Mouse (Mus musculus) heart, embryonic 14.5 days (tissue): ENCODE results near the gene S100a16. TPM values are rescaled to one million over a fixed set of nuclear protein-coding genes. Genes with fewer than 3 reads are reported as not detected.

Source experiments
- ATAC-seq: fragments of 200-750 bp; cut with Nextera tagmentation; 2 replicates; pipeline ENCODE4 v1.8.0; 2017; ENCODE audit warnings: low read depth, moderate TSS enrichment; ENCODE audit not compliant: insufficient number of reproducible peaks, insufficient read depth, low FRiP score
- H3K27ac ChIP-seq, 2 experiments: fragments of 200-500 bp in 1 of 2; fragments of 300-500 bp in 1 of 2; sonication (generic) in 1 of 2; replicated peaks in 1 of 2; 2 replicates each; pipeline ENCODE4 v1.5.1; 2012 to 2014; ENCODE audit warnings: low read depth in 2 of 2, low read length in 2 of 2, control low read depth in 1 of 2, mild to moderate bottlenecking in 1 of 2, mixed read lengths in 1 of 2; ENCODE audit not compliant: control insufficient read depth in 1 of 2, insufficient read depth in 1 of 2
- H3K27me3 ChIP-seq: fragments of 300-500 bp; sonication (generic); 2 replicates; pipeline ENCODE4 v1.6.1; 2014; ENCODE audit warnings: mild to moderate bottlenecking, low read length, control low read depth; ENCODE audit not compliant: control insufficient read depth, insufficient read depth
- H3K36me3 ChIP-seq: fragments of 300-500 bp; sonication (generic); 2 replicates; pipeline ENCODE4 v1.6.1; 2014; ENCODE audit warnings: mild to moderate bottlenecking, control low read depth, low read length, mixed read lengths; ENCODE audit not compliant: control insufficient read depth, insufficient read depth
- H3K4me1 ChIP-seq, 2 experiments: fragments of 200-500 bp in 1 of 2; fragments of 300-500 bp in 1 of 2; sonication (generic) in 1 of 2; 2 replicates each; pipeline ENCODE4 v1.6.1; 2012 to 2014; ENCODE audit warnings: low read length in 2 of 2, control low read depth in 1 of 2, mixed read lengths in 1 of 2; ENCODE audit not compliant: control insufficient read depth in 2 of 2, insufficient read depth in 2 of 2
- H3K4me2 ChIP-seq: fragments of 300-500 bp; sonication (generic); 2 replicates; pipeline ENCODE4 v1.6.1; 2014; ENCODE audit warnings: mild to moderate bottlenecking, low read length
- H3K4me3 ChIP-seq, 2 experiments: fragments of 200-500 bp in 1 of 2; fragments of 300-500 bp in 1 of 2; sonication (generic) in 1 of 2; 2 replicates each; pipeline ENCODE4 v1.5.1; 2012 to 2014; ENCODE audit warnings: low read length in 2 of 2, mild to moderate bottlenecking in 2 of 2, control low read depth in 1 of 2, low read depth in 1 of 2, moderate library complexity in 1 of 2; ENCODE audit not compliant: control insufficient read depth in 1 of 2, insufficient read depth in 1 of 2
- H3K9ac ChIP-seq: fragments of 300-500 bp; sonication (generic); 2 replicates; pipeline ENCODE4 v1.6.1; 2014; ENCODE audit warnings: mild to moderate bottlenecking, low read length
- H3K9me3 ChIP-seq: fragments of 300-500 bp; sonication (generic); 2 replicates; pipeline ENCODE4 v1.6.1; 2016; ENCODE audit warnings: low read length, control low read depth; ENCODE audit not compliant: control insufficient read depth
- WGBS: fragments of 180-500 bp; shearing (Covaris S2); extraction: QIAGEN DNeasy Blood & Tissue Kit; methylation state at CpG from one replicate; pipeline ENCODE4 v1.1.7; 2014; 5-methylcytosine and 5-hydroxymethylcytosine counted together
- polyA plus RNA-seq: library from polyadenylated mRNA; unstranded; fragments of >200 nt; fragmentation: Nextera tagmentation; extraction: Ambion mirVana; gene quantifications from 2 replicates; pipeline ENCODE4 v1.2.1, GENCODE M21; 2014

Gene S100a16
- polyA plus RNA-seq, 1 experiment from 2014 or later = 84.0 TPM

DNA sequence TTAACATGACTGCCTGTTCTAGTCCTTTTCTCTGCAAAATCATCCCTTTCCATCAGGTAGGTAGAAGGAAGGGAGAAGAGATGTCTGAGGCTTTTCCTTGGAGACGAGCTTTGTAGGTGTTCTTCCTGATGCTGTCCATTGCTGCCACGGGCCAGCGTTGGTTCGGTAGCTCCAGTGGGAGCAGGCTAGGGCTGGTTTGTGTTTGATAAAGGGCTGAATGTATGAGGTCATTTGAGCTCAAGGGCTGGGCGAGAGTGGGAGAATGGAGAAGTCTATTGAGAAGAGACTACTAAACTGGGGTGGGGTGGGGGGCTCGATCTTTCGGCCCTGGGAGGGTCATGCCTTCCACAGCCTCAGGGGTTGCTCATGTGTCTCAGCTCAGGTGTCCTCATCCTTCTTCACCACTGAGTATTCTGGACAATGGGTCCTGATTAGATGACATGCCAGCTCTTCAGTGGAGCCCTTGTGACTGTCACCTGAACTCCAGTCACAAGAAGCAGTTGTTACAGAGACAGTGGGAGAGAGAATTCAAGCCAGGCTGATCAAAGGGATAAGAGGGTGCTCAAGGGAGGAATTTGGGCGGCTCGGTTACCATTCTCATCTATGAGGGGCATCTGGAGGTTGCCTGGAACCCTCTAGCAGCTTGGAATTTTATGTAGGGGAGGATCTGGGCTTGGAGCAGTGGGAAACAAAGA lies 24.0 kb upstream of the S100a16 start:
- H3K9ac ChIP-seq = peak overlapping the region; percentile 79
- H3K36me3 ChIP-seq = peaks cover 21% of the 10 kb centered on the region; the same call in 1 of the 2 replicates
- H3K4me2 ChIP-seq = peak overlapping the region; percentile 92
- peak overlapping the region; percentile 77 to 87; a peak in 3 of 4 replicates for H3K27ac ChIP-seq
- no peak for ATAC-seq
- H3K4me1 ChIP-seq = peaks cover 14 to 21% of the 10 kb centered on the region in 2 experiments
- H3K4me3 ChIP-seq = peak overlapping the region; percentile 53 to 55
- WGBS = 58% methylated on average over 9 of the region's 9 CpGs
- H3K27me3 ChIP-seq = no peaks in the 10 kb centered on the region
- H3K9me3 ChIP-seq = no peaks in the 10 kb centered on the region

- 2% methylated on average over 25 of the region's 25 CpGs for WGBS
- no peaks in the 10 kb centered on the region for H3K27me3 ChIP-seq
- peak within 1 kb of the TSS; percentile 53 to 55 for H3K4me3 ChIP-seq
- H3K9ac ChIP-seq = peak within 1 kb of the TSS; percentile 79
- H3K9me3 ChIP-seq = no peaks in the 10 kb centered on the region
- peak within 1 kb of the TSS; percentile 92 for H3K4me2 ChIP-seq
- peaks cover 22% of the 10 kb centered on the region; the same call in 1 of the 2 replicates for H3K36me3 ChIP-seq
- ATAC-seq = peak; percentile 57
- peaks cover 14 to 20% of the 10 kb centered on the region in 2 experiments for H3K4me1 ChIP-seq
- peak within 1 kb of the TSS; percentile 77 to 87 for H3K27ac ChIP-seq
These were observed 23.1 kb upstream of the S100a16 start, which contains the start of the genes S100a1 and S100a13 for GRCm38 (mm10) chr3:90513796-90514590. TSS of gene S100a1 (minus strand) at chr3:90514392. TSS of gene S100a13 (plus strand) at chr3:90514435.

DNA sequence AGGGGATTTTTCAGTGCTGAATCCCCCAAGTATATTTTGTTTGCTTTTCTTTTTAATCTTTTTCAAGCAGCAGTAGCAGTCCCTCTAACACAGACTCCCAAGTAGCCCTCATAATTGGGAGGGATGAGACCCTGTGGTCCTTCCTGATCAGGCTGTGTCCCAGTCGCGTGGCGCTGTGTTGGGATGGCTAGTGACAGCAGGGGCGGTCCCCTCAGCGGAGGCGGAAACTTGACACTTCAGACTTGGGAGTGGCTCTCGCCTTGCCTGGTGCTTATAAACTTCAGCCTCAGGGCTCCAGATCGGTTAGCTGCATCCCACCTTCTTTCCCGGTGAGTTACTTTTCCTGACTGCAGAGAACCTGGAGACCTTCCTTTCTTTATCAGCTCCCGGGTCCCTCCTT lies 22.4 kb upstream of the S100a16 start:
- 0% methylated on average over 10 of the region's 10 CpGs for WGBS

GRCm38 (mm10) chr3:90515242-90515641 lies 21.8 kb upstream of the S100a16 start:
- peak overlapping the region; percentile 53 to 55 for H3K4me3 ChIP-seq
- H3K36me3 ChIP-seq = peaks cover 22% of the 10 kb centered on the region; the same call in 1 of the 2 replicates
- H3K9me3 ChIP-seq = no peaks in the 10 kb centered on the region
- no peaks in the 10 kb centered on the region for H3K27me3 ChIP-seq
- H3K4me1 ChIP-seq = peaks cover 14 to 20% of the 10 kb centered on the region in 2 experiments
- H3K4me2 ChIP-seq = peak overlapping the region; percentile 92
- ATAC-seq = no peak
- peak overlapping the region; percentile 79 for H3K9ac ChIP-seq
- H3K27ac ChIP-seq = peak overlapping the region in 1 of 2 experiments; percentile 87; a peak in 3 of 4 replicates
- 28% methylated on average over 1 of the region's 1 CpGs for whole genome bisulfite sequencing

More for the DNA sequence above, 22.4 kb upstream of the S100a16 start:
- Histone ChIP-seq H3K27ac (peak overlapping the region; percentile 77 to 87), H3K36me3 (peaks cover 22% of the 10 kb centered on the region; the same call in 1 of the 2 replicates), H3K27me3 (no peaks in the 10 kb centered on the region), H3K4me3 (peak overlapping the region; percentile 53 to 55), H3K4me1 (peaks cover 14 to 20% of the 10 kb centered on the region in 2 experiments), H3K4me2 (peak overlapping the region; percentile 92), H3K9ac (peak overlapping the region; percentile 79), H3K9me3 (no peaks in the 10 kb centered on the region)
- peak; percentile 83 for ATAC-seq

DNA sequence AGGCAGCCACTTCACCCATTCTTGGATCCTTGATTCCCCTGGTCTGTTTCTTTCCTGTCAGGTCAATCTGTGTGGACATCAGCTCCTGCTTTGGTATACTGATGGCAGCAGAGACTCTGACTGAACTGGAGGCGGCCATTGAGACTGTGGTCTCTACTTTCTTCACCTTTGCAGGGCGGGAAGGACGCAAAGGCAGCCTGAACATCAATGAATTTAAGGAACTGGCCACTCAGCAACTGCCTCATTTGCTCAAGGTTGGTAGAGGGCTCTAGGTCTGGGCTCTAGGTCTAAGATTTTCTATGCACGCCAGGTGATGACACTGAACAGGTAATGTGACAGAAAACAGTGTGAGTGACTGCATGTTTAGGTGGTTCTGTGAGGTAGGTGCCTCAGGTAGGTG lies 21.3 kb upstream of the S100a16 start:
- Histone ChIP-seq H3K4me2 (peak overlapping the region; percentile 92), H3K27me3 (no peaks in the 10 kb centered on the region), H3K9me3 (no peaks in the 10 kb centered on the region), H3K9ac (no peak overlapping the region), H3K27ac (0 out of 4 replicates have a peak overlapping the region, but pooled peaks of 1 of the 2 experiments have one; percentile 87), H3K4me3 (no peak overlapping the region), H3K4me1 (peaks cover 14 to 20% of the 10 kb centered on the region in 2 experiments), H3K36me3 (peaks cover 22% of the 10 kb centered on the region; the same call in 1 of the 2 replicates)
- ATAC-seq = no peak
- 90% methylated on average over 4 of the region's 4 CpGs for WGBS

GRCm38 (mm10) chr3:90517711-90518110 lies 19.3 kb upstream of the S100a16 start:
- Histone ChIP-seq H3K4me3 (no peak overlapping the region), H3K4me1 (peaks cover 14 to 17% of the 10 kb centered on the region in 2 experiments), H3K9me3 (no peaks in the 10 kb centered on the region), H3K4me2 (no peak overlapping the region), H3K9ac (no peak overlapping the region), H3K27me3 (no peaks in the 10 kb centered on the region), H3K27ac (no peak overlapping the region), H3K36me3 (peaks cover 21% of the 10 kb centered on the region; the same call in 1 of the 2 replicates)
- WGBS = 71% methylated on average over 4 of the region's 4 CpGs
- ATAC-seq = no peak

- H3K4me2 ChIP-seq = no peak overlapping the region
- peaks cover 20% of the 10 kb centered on the region; the same call in 1 of the 2 replicates for H3K36me3 ChIP-seq
- no peak for ATAC-seq
- H3K4me1 ChIP-seq = 0 out of 4 replicates have a peak, but pooled peaks cover 0 to 6% of the 10 kb centered on the region in 2 experiments
- no peak overlapping the region for H3K9ac ChIP-seq
- no peak overlapping the region for H3K27ac ChIP-seq
- WGBS = 49% methylated on average over 4 of the region's 4 CpGs
- H3K4me3 ChIP-seq = no peak overlapping the region
- H3K27me3 ChIP-seq = no peaks in the 10 kb centered on the region
- no peaks in the 10 kb centered on the region for H3K9me3 ChIP-seq
These were observed 11.6 kb upstream of the S100a16 start for GRCm38 (mm10) chr3:90525421-90525820.
